Mouse (Mus musculus) C2C12 (cell line): ENCODE results near the gene Uty. TPM values are rescaled to one million over a fixed set of nuclear protein-coding genes. Genes with fewer than 3 reads are reported as not detected.

Source experiments
- H3K27me3 ChIP-seq: one replicate; pipeline ENCODE4 v1.6.1; 2011; ENCODE audit not compliant: control insufficient read depth, insufficient read depth, insufficient read length
- H3K36me3 ChIP-seq: one replicate; pipeline ENCODE4 v1.6.1; 2011; ENCODE audit not compliant: control insufficient read depth, insufficient read depth
- H3K4me3 ChIP-seq: one replicate; pipeline ENCODE4 v1.5.1; 2011; ENCODE audit warnings: mild to moderate bottlenecking, control low read depth; ENCODE audit not compliant: poor library complexity, insufficient read depth, severe bottlenecking
- H3K79me2 ChIP-seq: one replicate; pipeline ENCODE4 v1.6.1; 2011; ENCODE audit not compliant: control insufficient read depth, insufficient read depth
- H3K79me3 ChIP-seq: one replicate; pipeline ENCODE4 v1.6.1; 2011; ENCODE audit warnings: low read depth, control low read depth
- H3ac ChIP-seq: one replicate; pipeline ENCODE3; 2011; ENCODE audit warnings: low read depth; ENCODE audit not compliant: control insufficient read depth, insufficient read length
- CEBPB ChIP-seq: IDR thresholded peaks from one replicate; pipeline ENCODE4 v1.6.1; 2011; ENCODE audit warnings: low read depth, mild to moderate bottlenecking, control low read depth, moderate library complexity
- CTCF ChIP-seq: IDR thresholded peaks from one replicate; pipeline ENCODE4 v1.5.1; 2011; ENCODE audit not compliant: control insufficient read depth, insufficient read depth, insufficient read length
- FOSL1 ChIP-seq: IDR thresholded peaks from one replicate; pipeline ENCODE4 v1.8.0; 2011; ENCODE audit warnings: mild to moderate bottlenecking, low read length; ENCODE audit not compliant: poor library complexity, insufficient read depth, severe bottlenecking
- MAX ChIP-seq: IDR thresholded peaks from one replicate; pipeline ENCODE4 v1.6.1; 2011; ENCODE audit warnings: mild to moderate bottlenecking, control low read depth
- MYOD1 ChIP-seq: IDR thresholded peaks from one replicate; pipeline ENCODE4 v1.6.1; 2011; ENCODE audit warnings: low read depth; ENCODE audit not compliant: control insufficient read depth, insufficient read length
- MYOG ChIP-seq: IDR thresholded peaks from one replicate; pipeline ENCODE4 v1.6.1; 2011; ENCODE audit not compliant: control insufficient read depth, insufficient read length; ENCODE audit errors: extremely low read depth
- USF1 ChIP-seq: IDR thresholded peaks from one replicate; pipeline ENCODE4 v1.6.1; 2011; ENCODE audit warnings: low read depth, mild to moderate bottlenecking, control low read depth, moderate library complexity
- polyA plus RNA-seq: library from polyadenylated mRNA; unstranded; fragments of >200 nt; fragmentation: generic; extraction: Trizol; gene quantifications from one replicate; pipeline ENCODE4 v1.2.1, GENCODE M21; 2012; ENCODE audit warnings: missing spikeins

The Uty gene
- polyA plus RNA-seq, 1 experiment: not detected

DNA sequence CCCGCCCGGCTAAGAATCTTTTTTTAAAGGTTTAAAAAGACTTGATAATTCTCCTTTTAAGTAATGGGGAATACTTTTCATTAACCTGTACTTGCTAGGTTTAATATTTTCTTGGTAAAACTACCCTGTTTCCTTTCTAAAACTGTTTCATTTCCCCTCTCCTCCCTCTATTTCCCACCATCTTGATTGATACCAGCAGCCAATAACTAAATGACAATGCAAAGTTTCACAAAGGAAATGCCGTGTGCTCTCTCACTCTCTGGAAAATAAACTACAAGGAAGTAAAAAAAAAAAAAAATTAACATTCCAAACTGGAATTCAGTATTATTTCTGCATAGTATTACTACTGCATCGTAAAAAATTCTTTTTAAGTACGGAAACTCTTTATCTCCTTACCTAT is 1.1 kb downstream of the Uty start:
- no peak overlapping the region for H3K4me3 ChIP-seq
- no peak overlapping the region for H3ac ChIP-seq
- no peaks in the 10 kb centered on the region for H3K27me3 ChIP-seq
- no peak for TF ChIP-seq MAX
- no peak for TF ChIP-seq FOSL1
- no peak for TF ChIP-seq USF1
- no peak for TF ChIP-seq MYOG
- TF ChIP-seq MYOD1: no peak
- no peak for TF ChIP-seq CEBPB
- no peak for TF ChIP-seq CTCF
- no peaks in the 10 kb centered on the region for H3K36me3 ChIP-seq
- H3K79me2 ChIP-seq: no peaks in the 10 kb centered on the region
- H3K79me3 ChIP-seq: no peaks in the 10 kb centered on the region

DNA sequence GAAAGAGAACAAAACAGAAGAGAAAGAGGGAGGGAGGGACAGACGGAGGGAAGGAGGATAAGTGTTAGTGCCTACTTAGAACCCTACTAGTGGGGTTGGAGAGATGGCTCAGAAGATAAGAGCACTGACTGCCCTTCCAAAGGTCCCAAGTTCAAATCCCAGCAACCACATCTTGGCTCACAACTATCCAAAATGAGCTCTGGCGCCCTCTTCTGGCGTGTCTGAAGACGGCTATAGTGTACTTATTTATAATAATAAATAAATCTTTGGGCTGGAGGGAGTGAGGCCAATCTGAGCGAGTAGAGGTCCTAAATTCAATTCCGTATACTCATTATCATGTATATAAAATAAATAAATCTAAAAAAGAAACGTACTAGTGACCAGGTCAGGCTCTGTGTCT is 25.6 kb downstream of the Uty start:
- no peaks in the 10 kb centered on the region for H3K79me3 ChIP-seq
- H3K36me3 ChIP-seq: no peaks in the 10 kb centered on the region
- H3K79me2 ChIP-seq: no peaks in the 10 kb centered on the region
- no peaks in the 10 kb centered on the region for H3K27me3 ChIP-seq
- no peak overlapping the region for H3K4me3 ChIP-seq
- no peak overlapping the region for H3ac ChIP-seq
- TF ChIP-seq MAX: no peak
- TF ChIP-seq USF1: no peak
- TF ChIP-seq MYOD1: no peak
- no peak for TF ChIP-seq CTCF
- no peak for TF ChIP-seq MYOG
- TF ChIP-seq FOSL1: no peak
- TF ChIP-seq CEBPB: no peak

- H3K27me3 ChIP-seq: no peaks in the 10 kb centered on the region
- H3K79me3 ChIP-seq: no peaks in the 10 kb centered on the region
- H3K79me2 ChIP-seq: no peaks in the 10 kb centered on the region
- no peaks in the 10 kb centered on the region for H3K36me3 ChIP-seq
- H3K4me3 ChIP-seq: no peak overlapping the region
- TF ChIP-seq MYOG: no peak
- TF ChIP-seq CEBPB: no peak
- TF ChIP-seq MYOD1: no peak
- TF ChIP-seq MAX: no peak
- TF ChIP-seq FOSL1: no peak
- TF ChIP-seq CTCF: no peak
- TF ChIP-seq USF1: no peak
- H3ac ChIP-seq: no peak overlapping the region
Measured at GRCm38 (mm10) chrY:1178476-1178875, 67.1 kb downstream of the Uty start.

GRCm38 (mm10) chrY:1163054-1163453 is 82.5 kb downstream of the Uty start:
- no peaks in the 10 kb centered on the region for H3K79me2 ChIP-seq
- H3K36me3 ChIP-seq: no peaks in the 10 kb centered on the region
- no peaks in the 10 kb centered on the region for H3K79me3 ChIP-seq
- H3ac ChIP-seq: no peak overlapping the region
- H3K27me3 ChIP-seq: no peaks in the 10 kb centered on the region
- no peak overlapping the region for H3K4me3 ChIP-seq
- no peak for TF ChIP-seq CEBPB
- no peak for TF ChIP-seq MAX
- TF ChIP-seq MYOD1: no peak
- TF ChIP-seq MYOG: no peak
- TF ChIP-seq USF1: no peak
- no peak for TF ChIP-seq FOSL1
- no peak for TF ChIP-seq CTCF

DNA sequence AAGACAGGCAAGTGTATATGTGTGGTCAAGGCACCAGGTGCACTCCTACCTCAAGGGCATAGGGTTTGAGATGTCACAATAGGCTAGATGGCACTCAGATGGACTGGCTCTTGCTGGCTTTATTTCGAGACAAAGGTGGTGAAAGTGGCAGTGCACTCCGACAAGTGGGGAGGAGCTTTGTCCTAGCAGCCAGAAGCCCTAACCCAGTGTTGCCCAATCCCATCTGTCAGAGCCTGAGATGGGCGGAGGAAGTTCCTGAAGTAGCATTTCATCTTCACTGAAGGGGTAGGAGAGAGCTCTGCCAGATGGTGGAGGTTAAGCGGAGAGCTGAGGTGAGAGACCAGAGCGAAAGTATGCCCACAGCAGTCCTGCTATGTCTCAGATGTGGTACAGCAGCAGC is 129.4 kb downstream of the Uty start:
- H3ac ChIP-seq: no peak overlapping the region
- H3K36me3 ChIP-seq: no peaks in the 10 kb centered on the region
- no peak for TF ChIP-seq CEBPB
- no peak for TF ChIP-seq MAX
- no peak for TF ChIP-seq USF1
- no peak for TF ChIP-seq FOSL1
- no peak for TF ChIP-seq MYOD1
- no peak for TF ChIP-seq MYOG
- no peak for TF ChIP-seq CTCF
- no peaks in the 10 kb centered on the region for H3K27me3 ChIP-seq
- H3K79me2 ChIP-seq: no peaks in the 10 kb centered on the region
- no peak overlapping the region for H3K4me3 ChIP-seq
- no peaks in the 10 kb centered on the region for H3K79me3 ChIP-seq

- no peak overlapping the region for H3K4me3 ChIP-seq
Measured at GRCm38 (mm10) chrY:1114016-1114415, 131.5 kb downstream of the Uty start.

More at GRCm38 (mm10) chrY:1114016-1114415, 131.5 kb downstream of the Uty start:
- TF ChIP-seq MYOG (no peak), MYOD1 (no peak), FOSL1 (no peak), USF1 (no peak), CEBPB (no peak), MAX (no peak), CTCF (no peak)
- Histone ChIP-seq H3K79me3 (no peaks in the 10 kb centered on the region), H3ac (no peak overlapping the region), H3K27me3 (no peaks in the 10 kb centered on the region), H3K79me2 (no peaks in the 10 kb centered on the region), H3K36me3 (no peaks in the 10 kb centered on the region)

Other genes starting within 250 kb of the Uty start
- gene Eif2s3y, start 235.2 kb downstream of the Uty start, polyA plus RNA-seq: not detected
- not detected for gene Ddx3y, start 40.9 kb upstream of the Uty start, polyA plus RNA-seq
- gene Usp9y, start 214.0 kb upstream of the Uty start, polyA plus RNA-seq: not detected